Mouse (Mus musculus): ENCODE data around the gene Susd3. TPM values are rescaled to one million over a fixed set of nuclear protein-coding genes. Genes with fewer than 3 reads are reported as not detected.

Gene Susd3
- polyA plus RNA-seq, 1 experiment from 2014 or later: 0.48 TPM

DNA sequence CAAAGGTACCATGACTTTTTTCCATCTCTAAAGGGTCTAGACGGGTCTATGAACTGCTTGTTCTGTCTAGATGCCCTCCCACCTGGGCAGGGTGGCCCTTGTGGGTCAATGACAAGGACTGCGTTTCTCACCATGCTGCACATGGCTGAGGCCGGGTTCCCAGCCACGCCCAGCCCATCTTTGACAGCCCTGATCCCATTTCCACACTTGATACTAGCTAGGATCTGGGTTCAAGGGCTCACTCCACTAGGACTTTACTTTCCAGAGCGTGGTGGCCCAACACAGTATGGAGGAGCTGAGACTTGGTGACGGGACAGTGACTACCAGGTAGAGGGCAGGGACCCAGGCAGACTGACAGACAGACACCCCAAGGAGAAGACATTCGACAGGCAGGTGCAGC lies 46.0 kb downstream of the Susd3 start:
- ATAC-seq (ENCODE audit: low FRiP score, low read depth): no peak
- Histone ChIP-seq H3K9ac (no peak overlapping the region), H3K4me2 (no peak overlapping the region), H3K27me3 (no peaks in the 10 kb centered on the region), H3K9me3 (no peaks in the 10 kb centered on the region), H3K36me3 (no peaks in the 10 kb centered on the region), H3K4me1 (replicated peaks) (0 out of 2 replicates have a peak, but pooled peaks cover 5% of the 10 kb centered on the region), H3K4me3 (no peak overlapping the region), H3K27ac (replicated peaks) (no peak overlapping the region)
- WGBS: 92% methylated on average over 7 of the region's 7 CpGs

DNA sequence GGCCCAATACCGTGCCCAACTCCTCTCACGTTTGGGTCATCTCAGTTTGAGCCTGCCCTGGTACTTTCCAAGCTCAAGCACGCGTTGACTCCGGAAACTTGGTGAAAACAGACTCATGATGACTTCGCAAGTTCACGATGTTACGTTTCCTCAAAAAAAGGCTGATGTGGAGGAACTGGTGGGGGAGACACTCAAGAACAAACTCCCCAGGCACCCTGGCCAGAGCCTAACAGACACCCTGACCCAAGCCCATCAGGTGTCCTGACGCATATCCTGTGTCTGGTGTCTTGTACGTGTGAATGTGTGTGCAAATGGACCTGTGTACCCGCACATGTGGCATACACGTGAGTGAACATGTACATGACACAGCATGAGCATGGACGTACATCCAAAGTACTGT lies 47.8 kb downstream of the Susd3 start:
- no peak overlapping the region for H3K27ac ChIP-seq (replicated peaks)
- H3K27me3 ChIP-seq: no peaks in the 10 kb centered on the region
- no peak overlapping the region for H3K9ac ChIP-seq
- no peak for ATAC-seq (ENCODE audit: low FRiP score, low read depth)
- no peaks in the 10 kb centered on the region for H3K9me3 ChIP-seq
- WGBS: 91% methylated on average over 13 of the region's 13 CpGs
- H3K4me3 ChIP-seq: no peak overlapping the region
- no peaks in the 10 kb centered on the region for H3K36me3 ChIP-seq
- 0 out of 2 replicates have a peak, but pooled peaks cover 5% of the 10 kb centered on the region for H3K4me1 ChIP-seq (replicated peaks)
- no peak overlapping the region for H3K4me2 ChIP-seq

DNA sequence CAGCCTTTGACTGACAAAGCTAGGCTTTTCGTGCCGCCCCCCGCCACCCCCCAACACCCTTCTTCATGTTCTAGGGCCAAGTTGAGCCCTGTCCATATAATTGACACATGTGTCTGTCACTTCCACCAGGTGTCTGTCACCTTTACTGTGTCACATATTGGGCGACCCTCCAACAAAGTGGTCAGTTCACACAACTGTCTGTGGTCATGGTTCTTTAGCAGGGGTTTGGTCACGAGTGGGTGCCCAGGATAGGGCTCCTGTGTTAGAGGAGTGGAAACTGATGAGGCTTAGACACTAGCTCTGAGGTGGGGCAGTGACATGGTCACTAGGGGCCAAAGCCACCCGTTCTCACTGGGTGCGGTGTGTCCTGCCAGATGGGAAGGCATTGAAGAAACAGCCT lies 48.6 kb downstream of the Susd3 start:
- H3K9me3 ChIP-seq: no peaks in the 10 kb centered on the region
- no peak for ATAC-seq (ENCODE audit: low FRiP score, low read depth)
- 94% methylated on average over 7 of the region's 7 CpGs for WGBS
- H3K36me3 ChIP-seq: no peaks in the 10 kb centered on the region
- no peaks in the 10 kb centered on the region for H3K4me1 ChIP-seq (replicated peaks)
- H3K4me2 ChIP-seq: no peak overlapping the region
- no peaks in the 10 kb centered on the region for H3K27me3 ChIP-seq
- H3K9ac ChIP-seq: no peak overlapping the region
- H3K27ac ChIP-seq (replicated peaks): no peak overlapping the region
- no peak overlapping the region for H3K4me3 ChIP-seq

DNA sequence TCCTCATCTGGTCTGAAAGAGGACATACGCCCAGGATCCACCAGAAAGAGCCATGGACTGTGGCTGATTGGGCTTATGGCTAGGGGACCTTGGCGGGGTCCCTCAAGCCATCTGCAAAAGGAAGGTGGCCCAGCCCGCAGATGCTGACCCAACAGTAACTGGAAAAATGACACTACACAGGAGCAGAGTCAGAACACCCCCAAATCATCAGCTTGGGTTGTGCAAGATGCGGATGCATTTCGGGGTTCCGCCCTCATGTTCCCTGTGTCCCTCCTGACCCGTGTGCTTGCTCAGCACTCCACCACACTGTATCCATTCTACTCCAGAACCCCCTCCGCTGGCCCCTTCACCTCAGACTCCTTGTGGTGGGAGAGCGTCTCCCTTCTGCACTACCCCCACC lies 49.8 kb downstream of the Susd3 start:
- no peaks in the 10 kb centered on the region for H3K9me3 ChIP-seq
- no peak overlapping the region for H3K4me2 ChIP-seq
- H3K4me3 ChIP-seq: no peak overlapping the region
- H3K4me1 ChIP-seq (replicated peaks): no peaks in the 10 kb centered on the region
- 92% methylated on average over 9 of the region's 9 CpGs for WGBS
- H3K27ac ChIP-seq (replicated peaks): no peak overlapping the region
- H3K27me3 ChIP-seq: no peaks in the 10 kb centered on the region
- H3K36me3 ChIP-seq: no peaks in the 10 kb centered on the region
- ATAC-seq (ENCODE audit: low FRiP score, low read depth): no peak
- no peak overlapping the region for H3K9ac ChIP-seq

DNA sequence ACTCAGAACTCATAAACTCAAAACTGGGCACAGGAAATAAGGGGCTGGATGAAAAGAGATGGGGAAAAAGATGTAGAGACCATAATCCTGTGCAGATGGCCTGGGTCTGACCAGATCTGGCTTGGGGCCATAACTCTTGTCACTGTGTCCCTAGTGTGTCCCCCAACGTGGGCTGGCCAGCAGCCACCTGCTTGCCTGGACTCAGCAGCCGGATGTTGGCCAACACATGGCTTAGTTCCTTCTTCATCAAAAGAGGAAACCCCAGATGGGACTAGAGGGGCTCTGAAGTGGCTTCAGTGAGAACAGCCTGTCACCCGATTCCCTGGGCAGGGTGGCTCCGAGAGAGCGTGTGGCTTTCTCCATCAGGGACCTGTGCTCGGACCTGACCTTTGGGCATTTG lies 51.7 kb downstream of the Susd3 start:
- Histone ChIP-seq H3K36me3 (no peaks in the 10 kb centered on the region), H3K4me2 (no peak overlapping the region), H3K9ac (no peak overlapping the region), H3K4me3 (no peak overlapping the region), H3K27me3 (no peaks in the 10 kb centered on the region), H3K9me3 (no peaks in the 10 kb centered on the region), H3K27ac (replicated peaks) (no peak overlapping the region), H3K4me1 (replicated peaks) (peaks cover 5% of the 10 kb centered on the region; the same call in 1 of the 2 replicates)
- no peak; the same call in 1 of the 2 replicates for ATAC-seq (ENCODE audit: low FRiP score, low read depth)
- 72% methylated on average over 6 of the region's 6 CpGs for WGBS

DNA sequence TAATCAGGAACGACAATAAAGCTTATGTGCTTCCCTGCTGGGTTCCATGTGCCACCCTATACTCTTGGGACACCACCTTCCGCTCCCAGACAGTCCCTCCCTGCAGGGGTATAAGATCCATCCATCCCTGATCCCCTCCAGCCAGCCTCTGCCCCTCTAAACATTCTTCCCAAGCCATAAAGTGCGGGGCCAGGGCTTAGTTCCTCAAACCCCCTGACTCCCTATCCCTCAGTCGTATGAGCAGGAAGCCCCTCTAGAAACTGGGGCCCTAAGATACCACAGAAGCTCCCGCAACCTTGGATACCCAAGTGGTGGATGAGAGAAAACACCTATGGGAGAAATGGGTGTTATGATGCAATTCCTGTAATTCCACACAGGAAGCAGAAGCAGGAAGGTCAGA lies 52.3 kb downstream of the Susd3 start:
- H3K27ac ChIP-seq (replicated peaks): no peak overlapping the region
- WGBS: 88% methylated on average over 5 of the region's 5 CpGs
- H3K4me3 ChIP-seq: no peak overlapping the region

DNA sequence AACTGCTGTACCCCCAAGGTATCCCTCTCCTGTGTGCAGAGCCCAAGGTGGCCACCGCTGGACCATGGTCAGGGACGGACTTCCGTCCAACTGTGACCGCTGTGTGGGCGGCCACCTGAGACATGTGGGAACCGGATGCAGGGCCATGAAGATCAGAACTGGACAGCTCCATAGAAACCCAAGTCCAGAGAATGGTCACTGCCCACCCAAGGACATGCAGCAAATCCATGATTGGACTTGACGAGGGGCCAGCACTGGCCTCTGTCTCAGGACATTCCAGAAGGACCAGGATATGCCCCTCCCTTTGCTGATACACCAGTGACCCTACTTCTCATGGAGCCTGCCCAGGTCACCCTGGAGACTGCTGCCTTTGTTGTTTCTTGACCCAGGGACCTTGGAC lies 52.9 kb downstream of the Susd3 start:
- Histone ChIP-seq H3K9ac (no peak overlapping the region), H3K4me3 (no peak overlapping the region), H3K36me3 (no peaks in the 10 kb centered on the region), H3K9me3 (no peaks in the 10 kb centered on the region), H3K27ac (replicated peaks) (no peak overlapping the region), H3K27me3 (no peaks in the 10 kb centered on the region), H3K4me2 (no peak overlapping the region), H3K4me1 (replicated peaks) (peaks cover 15% of the 10 kb centered on the region; the same call in 1 of the 2 replicates)
- WGBS: 92% methylated on average over 7 of the region's 7 CpGs
- no peak for ATAC-seq (ENCODE audit: low FRiP score, low read depth)

More for the DNA sequence above, 52.3 kb downstream of the Susd3 start:
- ATAC-seq (ENCODE audit: low FRiP score, low read depth): no peak
- Histone ChIP-seq H3K4me1 (replicated peaks) (peaks cover 10% of the 10 kb centered on the region; the same call in 1 of the 2 replicates), H3K36me3 (no peaks in the 10 kb centered on the region), H3K4me2 (no peak overlapping the region), H3K9me3 (no peaks in the 10 kb centered on the region), H3K27me3 (no peaks in the 10 kb centered on the region), H3K9ac (no peak overlapping the region)

DNA sequence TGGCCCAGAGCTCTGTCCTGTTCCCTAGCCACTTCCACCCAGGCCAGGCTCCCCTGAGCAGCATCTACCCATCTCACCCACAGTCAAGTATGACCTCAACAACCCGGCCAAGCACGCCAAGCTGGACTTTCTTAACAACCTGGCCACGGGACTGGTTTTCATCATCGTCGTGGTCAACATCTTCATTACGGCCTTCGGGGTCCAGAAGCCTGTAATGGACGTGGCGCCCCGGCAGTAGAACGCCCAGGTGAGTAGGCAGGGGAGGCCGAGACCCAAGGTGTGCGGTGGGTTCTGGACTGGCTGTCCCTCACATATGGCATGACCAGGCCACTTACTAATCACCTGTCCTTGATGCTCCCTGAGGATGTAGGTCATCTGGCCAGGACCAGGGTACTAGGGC lies 53.7 kb downstream of the Susd3 start:
- Histone ChIP-seq H3K4me1 (replicated peaks) (peaks cover 15% of the 10 kb centered on the region; the same call in 1 of the 2 replicates), H3K9me3 (no peaks in the 10 kb centered on the region), H3K27me3 (no peaks in the 10 kb centered on the region), H3K9ac (no peak overlapping the region), H3K36me3 (no peaks in the 10 kb centered on the region), H3K27ac (replicated peaks) (no peak overlapping the region), H3K4me2 (no peak overlapping the region), H3K4me3 (no peak overlapping the region)
- 95% methylated on average over 13 of the region's 13 CpGs for WGBS
- no peak for ATAC-seq (ENCODE audit: low FRiP score, low read depth)

DNA sequence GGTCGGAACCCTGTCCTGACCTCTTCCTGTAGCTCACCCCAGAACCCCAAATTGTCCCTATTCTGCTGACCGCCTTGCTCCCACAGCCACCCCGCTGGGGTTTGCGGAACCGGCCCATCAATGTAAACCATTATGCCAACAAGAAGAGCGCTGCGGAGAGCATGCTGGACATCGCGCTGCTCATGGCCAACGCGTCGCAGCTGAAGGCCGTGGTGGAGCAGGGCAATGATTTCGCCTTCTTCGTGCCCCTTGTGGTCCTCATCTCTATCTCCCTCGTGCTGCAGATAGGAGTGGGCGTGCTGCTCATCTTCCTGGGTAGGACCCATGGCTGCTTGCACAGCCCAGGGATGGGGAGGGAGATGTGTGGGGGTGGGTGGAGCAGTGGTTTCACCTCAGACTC lies 54.9 kb downstream of the Susd3 start:
- Histone ChIP-seq H3K9ac (no peak overlapping the region), H3K27ac (replicated peaks) (no peak overlapping the region), H3K4me2 (no peak overlapping the region), H3K4me1 (replicated peaks) (peaks cover 18% of the 10 kb centered on the region), H3K27me3 (no peaks in the 10 kb centered on the region), H3K9me3 (no peaks in the 10 kb centered on the region), H3K4me3 (no peak overlapping the region), H3K36me3 (no peaks in the 10 kb centered on the region)
- ATAC-seq (ENCODE audit: low FRiP score, low read depth): no peak
- 94% methylated on average over 17 of the region's 17 CpGs for WGBS

DNA sequence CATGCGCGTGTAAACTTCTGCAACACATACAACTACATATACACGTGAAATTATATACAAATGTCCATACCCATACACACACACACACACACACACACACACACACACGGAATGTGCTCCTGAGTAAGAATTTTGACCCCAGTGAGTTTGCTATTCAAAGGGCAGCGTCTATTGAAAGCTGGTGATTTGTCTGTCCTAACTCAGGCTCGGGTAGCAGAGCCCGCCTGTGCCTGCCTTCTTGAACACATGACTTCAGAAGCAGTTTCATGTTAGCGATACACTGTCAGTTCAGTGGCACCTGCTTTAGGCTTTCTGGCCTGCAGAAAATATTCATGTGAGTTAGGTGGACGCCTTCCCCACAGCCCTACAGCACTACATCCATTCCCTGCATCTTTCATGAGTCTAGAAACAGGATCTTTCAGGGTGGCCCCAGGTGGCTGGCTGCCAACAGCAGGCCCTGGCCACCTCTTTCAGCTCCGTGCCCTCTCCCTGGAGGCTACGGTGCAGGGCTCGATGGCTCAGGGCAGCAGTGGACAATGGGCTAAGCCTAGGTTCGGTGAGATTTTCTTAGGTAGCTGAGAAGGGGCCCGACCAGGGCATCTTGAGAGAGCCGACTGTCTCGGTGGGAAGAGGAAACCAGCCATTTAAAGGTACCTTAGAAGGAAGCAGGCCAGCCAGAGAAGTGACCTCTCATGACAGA lies 56.2 kb downstream of the Susd3 start:
- H3K4me3 ChIP-seq: no peak overlapping the region
- no peaks in the 10 kb centered on the region for H3K27me3 ChIP-seq
- peaks cover 29% of the 10 kb centered on the region for H3K4me1 ChIP-seq (replicated peaks)
- 70% methylated on average over 16 of the region's 16 CpGs for WGBS
- no peak overlapping the region for H3K4me2 ChIP-seq
- H3K36me3 ChIP-seq: no peaks in the 10 kb centered on the region
- no peak for ATAC-seq (ENCODE audit: low FRiP score, low read depth)
- no peak overlapping the region for H3K27ac ChIP-seq (replicated peaks)
- no peak overlapping the region for H3K9ac ChIP-seq
- H3K9me3 ChIP-seq: no peaks in the 10 kb centered on the region

DNA sequence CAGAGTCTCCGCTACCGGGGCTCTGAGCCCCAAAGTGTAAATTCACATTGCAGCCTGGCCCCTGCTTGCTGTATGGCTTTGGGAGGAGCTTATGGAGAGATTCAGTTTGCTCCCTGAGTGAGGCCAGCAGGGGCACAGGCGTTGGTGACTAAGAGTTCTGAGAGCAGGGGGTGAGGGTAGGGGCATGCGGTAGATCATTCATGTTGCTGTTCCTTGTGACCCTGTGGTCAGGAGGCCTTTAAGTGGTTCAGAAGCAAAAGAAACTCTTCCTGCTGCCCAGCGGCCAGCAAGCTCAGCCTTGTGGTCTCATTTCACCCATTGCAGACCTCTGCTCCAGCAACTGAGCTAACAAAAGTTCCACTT lies 56.9 kb downstream of the Susd3 start:
- Histone ChIP-seq H3K4me2 (no peak overlapping the region), H3K27me3 (no peaks in the 10 kb centered on the region), H3K27ac (replicated peaks) (no peak overlapping the region), H3K9me3 (no peaks in the 10 kb centered on the region), H3K4me3 (no peak overlapping the region), H3K4me1 (replicated peaks) (peaks cover 35% of the 10 kb centered on the region), H3K36me3 (no peaks in the 10 kb centered on the region), H3K9ac (no peak overlapping the region)
- no peak for ATAC-seq (ENCODE audit: low FRiP score, low read depth)
- 46% methylated on average over 5 of the region's 5 CpGs for WGBS

DNA sequence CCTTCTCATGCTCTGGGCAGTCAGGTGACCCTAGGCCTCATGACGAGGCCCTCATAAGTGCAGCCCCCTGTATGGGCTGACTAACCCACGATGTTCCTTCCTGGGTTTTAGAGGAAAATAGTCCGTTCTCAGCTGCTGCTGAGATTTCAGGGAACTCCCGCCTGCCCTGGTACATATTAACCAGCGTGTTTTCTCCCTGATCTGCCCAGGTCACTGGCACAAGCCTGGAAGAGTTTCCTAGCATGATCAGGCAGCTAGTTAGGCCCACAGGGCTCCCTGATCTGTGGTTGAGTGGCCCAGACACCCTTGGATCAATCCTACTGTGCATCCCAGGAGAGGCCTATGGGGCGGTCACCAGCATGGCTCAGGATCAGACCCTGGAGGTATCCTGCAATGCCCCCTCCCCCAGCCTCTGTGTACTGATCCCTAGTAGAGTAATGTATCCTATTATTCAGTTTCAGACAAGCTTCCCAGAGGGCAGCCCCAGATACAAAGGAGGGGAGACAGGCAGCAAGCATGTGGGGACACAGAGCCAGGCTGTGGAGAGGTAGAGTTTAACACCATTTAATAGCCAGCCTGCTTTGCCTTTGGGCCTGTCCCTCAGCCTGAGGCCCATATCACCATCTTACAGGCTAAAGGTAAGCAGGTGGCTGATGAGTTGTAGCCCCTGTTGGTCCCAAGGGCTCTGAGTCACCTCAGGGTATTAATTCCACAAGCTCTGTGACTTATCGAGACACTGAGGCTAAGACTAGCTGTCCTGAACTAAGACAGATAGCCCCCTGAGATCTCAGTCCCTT lies 57.4 kb downstream of the Susd3 start:
- no peak overlapping the region for H3K9ac ChIP-seq
- no peaks in the 10 kb centered on the region for H3K9me3 ChIP-seq
- no peaks in the 10 kb centered on the region for H3K36me3 ChIP-seq
- 69% methylated on average over 7 of the region's 7 CpGs for WGBS
- H3K4me3 ChIP-seq: no peak overlapping the region
- no peak overlapping the region for H3K27ac ChIP-seq (replicated peaks)
- no peaks in the 10 kb centered on the region for H3K27me3 ChIP-seq
- H3K4me2 ChIP-seq: no peak overlapping the region
- peaks cover 36% of the 10 kb centered on the region for H3K4me1 ChIP-seq (replicated peaks)
- no peak for ATAC-seq (ENCODE audit: low FRiP score, low read depth)
